Mouse (Mus musculus): ENCODE results near the gene Icam4. TPM values are rescaled to one million over a fixed set of nuclear protein-coding genes. Genes with fewer than 3 reads are reported as not detected.
"Not testable (repeated sequence)": the region's sequence is repeated elsewhere in the genome, so short reads cannot be mapped to it uniquely, and the experiment has no call there.

Gene Icam4
- polyA plus RNA-seq, 2 experiments: 0.26 to 0.99 TPM

DNA sequence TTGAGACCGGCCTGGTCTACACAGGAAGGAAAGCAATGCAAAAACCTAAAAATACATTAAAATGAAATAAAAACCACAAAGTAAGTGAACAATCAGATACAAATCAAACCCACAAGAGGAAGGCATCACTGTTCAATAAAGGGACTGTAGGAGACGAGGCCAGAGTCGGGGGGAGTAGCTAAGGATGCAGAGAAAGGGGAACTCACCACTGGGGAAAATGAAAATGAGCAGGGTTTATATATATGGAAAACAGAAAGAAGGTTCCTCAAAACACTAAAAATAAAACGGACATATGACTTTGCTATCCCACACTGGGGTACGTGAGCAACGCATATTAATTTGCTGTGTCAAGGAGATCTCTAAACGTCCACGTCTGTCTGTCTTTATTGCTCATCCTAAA is 32.1 kb upstream of the Icam4 start:
- Histone ChIP-seq H3K27me3 (ENCODE audit: control insufficient read depth, insufficient read depth, low read length) (no peaks in the 10 kb centered on the region), H3K9me3 (ENCODE audit: control insufficient read depth, low read length) (no peaks in the 10 kb centered on the region), H3K36me3 (ENCODE audit: control insufficient read depth, insufficient read depth, low read length) (no peaks in the 10 kb centered on the region), H3K4me2 (replicated peaks; ENCODE audit: low read depth, low read length, severe bottlenecking) (no peak overlapping the region), H3K4me1 (ENCODE audit: control insufficient read depth, insufficient read depth, low read length) (peaks cover 4% of the 10 kb centered on the region; the same call in 1 of the 2 replicates), H3K9ac (ENCODE audit: low read depth, low read length, severe bottlenecking) (no peak overlapping the region), H3K4me3 (replicated peaks; ENCODE audit: low read length) (no peak overlapping the region), H3K27ac (replicated peaks; ENCODE audit: low read depth, low read length) (no peak overlapping the region)
- ATAC-seq (ENCODE audit: low FRiP score, low read depth) (no peak), DNase-seq (ENCODE audit: low spot score) (no peak)
- no peak for TF ChIP-seq POLR2A (IDR thresholded peaks at IDR 0.05; ENCODE audit: borderline replicate concordance, extremely low read depth, insufficient read depth, insufficient read length)
- 87% methylated on average over 8 of the region's 8 CpGs for WGBS

GRCm38 (mm10) chr9:20998337-20998736 is 30.8 kb upstream of the Icam4 start:
- H3K27me3 ChIP-seq (ENCODE audit: control insufficient read depth, insufficient read depth, low read length); H3K4me1 ChIP-seq (ENCODE audit: control insufficient read depth, insufficient read depth, low read length); H3K9ac ChIP-seq (ENCODE audit: low read depth, low read length, severe bottlenecking); H3K4me3 ChIP-seq (replicated peaks; ENCODE audit: low read length); H3K9me3 ChIP-seq (ENCODE audit: control insufficient read depth, low read length); H3K4me2 ChIP-seq (replicated peaks; ENCODE audit: low read depth, low read length, severe bottlenecking); H3K36me3 ChIP-seq (ENCODE audit: control insufficient read depth, insufficient read depth, low read length); ATAC-seq (ENCODE audit: low FRiP score, low read depth); H3K27ac ChIP-seq (replicated peaks; ENCODE audit: low read depth, low read length); DNase-seq (ENCODE audit: low spot score): not testable (repeated sequence)
- 74% methylated on average over 1 of the region's 1 CpGs for WGBS

DNA sequence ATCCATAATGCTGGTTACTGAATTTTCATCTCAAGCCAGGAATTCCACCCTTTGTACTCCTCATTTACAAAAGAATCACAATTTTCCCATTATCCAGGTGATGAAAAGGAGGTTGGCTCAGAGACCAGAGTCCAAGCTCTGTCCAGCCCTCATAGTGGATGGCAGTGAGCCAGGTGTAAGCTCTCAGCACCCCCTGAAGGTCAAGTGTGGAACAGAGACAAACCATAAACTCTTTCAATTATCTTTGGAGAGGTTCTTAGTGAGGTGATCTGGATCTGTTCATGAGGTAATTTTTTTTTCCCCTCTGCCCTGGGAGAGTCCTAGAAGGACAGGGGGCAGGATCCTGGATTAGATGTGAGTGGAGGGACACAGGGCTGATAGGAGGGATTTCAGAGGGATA is 28.4 kb upstream of the Icam4 start:
- H3K9me3 ChIP-seq (ENCODE audit: control insufficient read depth, low read length): no peaks in the 10 kb centered on the region
- DNase-seq (ENCODE audit: low spot score): no peak
- no peak overlapping the region for H3K4me3 ChIP-seq (replicated peaks; ENCODE audit: low read length)
- 0 out of 2 replicates have a peak, but pooled peaks cover 2% of the 10 kb centered on the region for H3K4me1 ChIP-seq (ENCODE audit: control insufficient read depth, insufficient read depth, low read length)
- peaks cover 7% of the 10 kb centered on the region for H3K36me3 ChIP-seq (ENCODE audit: control insufficient read depth, insufficient read depth, low read length)
- H3K27ac ChIP-seq (replicated peaks; ENCODE audit: low read depth, low read length): no peak overlapping the region
- no peak overlapping the region for H3K4me2 ChIP-seq (replicated peaks; ENCODE audit: low read depth, low read length, severe bottlenecking)
- H3K9ac ChIP-seq (ENCODE audit: low read depth, low read length, severe bottlenecking): no peak overlapping the region
- H3K27me3 ChIP-seq (ENCODE audit: control insufficient read depth, insufficient read depth, low read length): no peaks in the 10 kb centered on the region
- TF ChIP-seq POLR2A (IDR thresholded peaks at IDR 0.05; ENCODE audit: borderline replicate concordance, extremely low read depth, insufficient read depth, insufficient read length): no peak
- ATAC-seq (ENCODE audit: low FRiP score, low read depth): no peak

DNA sequence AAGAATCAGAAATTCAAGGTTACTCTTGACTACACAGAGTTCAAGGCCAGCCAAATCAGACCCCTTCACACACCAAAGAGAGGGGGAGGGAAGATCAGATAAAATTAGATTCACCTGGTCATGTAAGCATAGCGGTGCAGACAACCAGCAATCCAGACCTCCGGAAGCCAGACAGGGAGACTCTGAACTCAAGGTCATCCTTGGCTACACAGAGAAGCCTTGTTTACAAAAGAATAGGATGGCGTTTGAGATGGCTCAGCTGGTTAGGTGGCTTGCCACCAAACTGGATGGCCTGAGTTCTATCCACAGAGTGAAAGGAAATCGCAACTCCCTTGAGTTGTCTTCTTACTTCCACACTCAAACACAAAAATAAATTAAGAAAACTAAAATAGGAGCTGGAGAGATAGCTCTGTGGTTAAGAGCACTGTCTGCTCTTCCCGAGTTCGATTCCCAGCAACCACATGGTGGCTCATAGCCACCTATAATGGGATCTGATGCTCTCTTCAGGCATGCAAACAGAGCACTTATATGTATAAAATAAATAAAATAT is 27.4 kb upstream of the Icam4 start:
- no peak overlapping the region for H3K4me3 ChIP-seq (replicated peaks; ENCODE audit: low read length)
- H3K9me3 ChIP-seq (ENCODE audit: control insufficient read depth, low read length): no peaks in the 10 kb centered on the region
- DNase-seq (ENCODE audit: low spot score) (no peak), ATAC-seq (ENCODE audit: low FRiP score, low read depth) (no peak)
- H3K36me3 ChIP-seq (ENCODE audit: control insufficient read depth, insufficient read depth, low read length): peaks cover 13% of the 10 kb centered on the region
- H3K27me3 ChIP-seq (ENCODE audit: control insufficient read depth, insufficient read depth, low read length): no peaks in the 10 kb centered on the region
- WGBS: 74% methylated on average over 6 of the region's 6 CpGs
- H3K4me2 ChIP-seq (replicated peaks; ENCODE audit: low read depth, low read length, severe bottlenecking): no peak overlapping the region
- H3K27ac ChIP-seq (replicated peaks; ENCODE audit: low read depth, low read length): no peak overlapping the region
- 0 out of 2 replicates have a peak, but pooled peaks cover 2% of the 10 kb centered on the region for H3K4me1 ChIP-seq (ENCODE audit: control insufficient read depth, insufficient read depth, low read length)
- no peak for TF ChIP-seq POLR2A (IDR thresholded peaks at IDR 0.05; ENCODE audit: borderline replicate concordance, extremely low read depth, insufficient read depth, insufficient read length)
- H3K9ac ChIP-seq (ENCODE audit: low read depth, low read length, severe bottlenecking): no peak overlapping the region

GRCm38 (mm10) chr9:21002270-21002626 is 26.9 kb upstream of the Icam4 start:
- peak overlapping the region; percentile 92 for H3K4me3 ChIP-seq (replicated peaks; ENCODE audit: low read length)
- H3K9ac ChIP-seq (ENCODE audit: low read depth, low read length, severe bottlenecking): peak overlapping the region; percentile 87
- WGBS: 11% methylated on average over 7 of the region's 7 CpGs
- peaks cover 15% of the 10 kb centered on the region for H3K36me3 ChIP-seq (ENCODE audit: control insufficient read depth, insufficient read depth, low read length)
- H3K4me2 ChIP-seq (replicated peaks; ENCODE audit: low read depth, low read length, severe bottlenecking): peak overlapping the region; percentile 83
- H3K4me1 ChIP-seq (ENCODE audit: control insufficient read depth, insufficient read depth, low read length): 0 out of 2 replicates have a peak, but pooled peaks cover 2% of the 10 kb centered on the region
- TF ChIP-seq POLR2A (IDR thresholded peaks at IDR 0.05; ENCODE audit: borderline replicate concordance, extremely low read depth, insufficient read depth, insufficient read length): no peak
- no peaks in the 10 kb centered on the region for H3K9me3 ChIP-seq (ENCODE audit: control insufficient read depth, low read length)
- H3K27ac ChIP-seq (replicated peaks; ENCODE audit: low read depth, low read length): peak overlapping the region; percentile 73; the same call in 1 of the 2 replicates
- H3K27me3 ChIP-seq (ENCODE audit: control insufficient read depth, insufficient read depth, low read length): no peaks in the 10 kb centered on the region
- peak; percentile 20 for ATAC-seq (ENCODE audit: low FRiP score, low read depth)
- no peak for DNase-seq (ENCODE audit: low spot score)

Measured in limb, embryonic 14.5 days (tissue).